Mouse (Mus musculus): ENCODE results near the gene Rrp9. TPM values are rescaled to one million over a fixed set of nuclear protein-coding genes. Genes with fewer than 3 reads are reported as not detected.

The Rrp9 gene
- total and polyA plus RNA-seq, 3 experiments, result 315 to 395 TPM; not detected in 1

- no peaks in the 10 kb centered on the region for H3K27me3 ChIP-seq (ENCODE audit: control insufficient read depth in 1 of 2, insufficient read depth in 2 of 2, low read length in 2 of 2)
- peaks cover 0 to 2% of the 10 kb centered on the region in 2 experiments; a peak in 2 of 4 replicates for H3K36me3 ChIP-seq (ENCODE audit: control insufficient read depth in 1 of 2, insufficient read depth in 2 of 2, low read length in 2 of 2)
- H3K4me3 ChIP-seq (ENCODE audit: control insufficient read depth in 1 of 2, insufficient read depth in 1 of 2, low read depth in 2 of 2, low read length in 2 of 2), result no peak overlapping the region
- no peak overlapping the region for H3K27ac ChIP-seq (ENCODE audit: control insufficient read depth, low read depth, low read length)
- H3K9ac ChIP-seq (ENCODE audit: control insufficient read depth, low read depth, low read length, poor library complexity, severe bottlenecking), result no peak overlapping the region
- H3K4me1 ChIP-seq (ENCODE audit: control insufficient read depth in 1 of 2, insufficient read depth in 2 of 2, low read length in 2 of 2), result peaks cover 0 to 6% of the 10 kb centered on the region in 2 experiments; a peak in 2 of 4 replicates
- TF ChIP-seq MAZ (IDR thresholded peaks at IDR 0.05; ENCODE audit: low read depth, low read length) (no peak), ETS1 (IDR thresholded peaks at IDR 0.05; ENCODE audit: low read depth, low read length) (no peak), CTCF (IDR thresholded peaks at IDR 0.05 in 2 of 3, conservative IDR thresholded peaks at IDR 0.05 in 1 of 3; ENCODE audit: control insufficient read depth in 1 of 3, insufficient read depth in 1 of 3, low read depth in 2 of 3, low read length in 3 of 3, poor library complexity in 1 of 3, severe bottlenecking in 1 of 3) (no peak), JUND (IDR thresholded peaks at IDR 0.05; ENCODE audit: low read depth, low read length) (no peak), ZC3H11A (IDR thresholded peaks at IDR 0.05; ENCODE audit: low read depth, low read length) (no peak), UBTF (IDR thresholded peaks at IDR 0.05; ENCODE audit: borderline replicate concordance, insufficient read depth, low read depth, low read length) (no peak)
- peaks cover 3% of the 10 kb centered on the region; the same call in 1 of the 2 replicates for H3K79me2 ChIP-seq (ENCODE audit: control insufficient read depth, insufficient read depth, low read length, poor library complexity)
- no peak for DNase-seq (ENCODE audit: low read depth, low spot score)
- H3K9me3 ChIP-seq (replicated peaks; ENCODE audit: insufficient read depth, low read length), result no peaks in the 10 kb centered on the region
Measured at GRCm38 (mm10) chr9:106451899-106452298, 23.9 kb upstream of the Rrp9 start.

- Histone ChIP-seq H3K4me1 (ENCODE audit: control insufficient read depth in 1 of 2, insufficient read depth in 2 of 2, low read length in 2 of 2) (peaks cover 0 to 6% of the 10 kb centered on the region in 2 experiments; a peak in 2 of 4 replicates), H3K27ac (ENCODE audit: control insufficient read depth, low read depth, low read length) (no peak overlapping the region), H3K27me3 (ENCODE audit: control insufficient read depth in 1 of 2, insufficient read depth in 2 of 2, low read length in 2 of 2) (no peaks in the 10 kb centered on the region), H3K36me3 (ENCODE audit: control insufficient read depth in 1 of 2, insufficient read depth in 2 of 2, low read length in 2 of 2) (peaks cover 0 to 2% of the 10 kb centered on the region in 2 experiments; a peak in 2 of 4 replicates), H3K9me3 (replicated peaks; ENCODE audit: insufficient read depth, low read length) (no peaks in the 10 kb centered on the region), H3K4me3 (ENCODE audit: control insufficient read depth in 1 of 2, insufficient read depth in 1 of 2, low read depth in 2 of 2, low read length in 2 of 2) (no peak overlapping the region), H3K79me2 (ENCODE audit: control insufficient read depth, insufficient read depth, low read length, poor library complexity) (peaks cover 3% of the 10 kb centered on the region; the same call in 1 of the 2 replicates), H3K9ac (ENCODE audit: control insufficient read depth, low read depth, low read length, poor library complexity, severe bottlenecking) (no peak overlapping the region)
- DNase-seq (ENCODE audit: low read depth, low spot score), result no peak
- TF ChIP-seq RCOR1 (IDR thresholded peaks at IDR 0.05; ENCODE audit: low read depth, low read length), result 0 out of 2 replicates have a peak, but pooled peaks have one; percentile 34
- no peak for TF ChIP-seq USF1 (IDR thresholded peaks at IDR 0.05; ENCODE audit: low read depth, low read length)
Measured at GRCm38 (mm10) chr9:106452351-106452750, 23.4 kb upstream of the Rrp9 start.

- H3K4me1 ChIP-seq (ENCODE audit: control insufficient read depth in 1 of 2, insufficient read depth in 2 of 2, low read length in 2 of 2), result peaks cover 0 to 4% of the 10 kb centered on the region in 2 experiments; a peak in 2 of 4 replicates
- H3K9me3 ChIP-seq (replicated peaks; ENCODE audit: insufficient read depth, low read length), result no peaks in the 10 kb centered on the region
- H3K79me2 ChIP-seq (ENCODE audit: control insufficient read depth, insufficient read depth, low read length, poor library complexity), result peaks cover 3% of the 10 kb centered on the region; the same call in 1 of the 2 replicates
- peak overlapping the region; percentile 66 to 95 for H3K4me3 ChIP-seq (ENCODE audit: control insufficient read depth in 1 of 2, insufficient read depth in 1 of 2, low read depth in 2 of 2, low read length in 2 of 2)
- TF ChIP-seq CHD2 (IDR thresholded peaks at IDR 0.05; ENCODE audit: low read length), result peak; percentile 9; the same call in 1 of the 2 replicates
- TF ChIP-seq SIN3A (IDR thresholded peaks at IDR 0.05; ENCODE audit: low read length), result no peak
- H3K27ac ChIP-seq (ENCODE audit: control insufficient read depth, low read depth, low read length), result no peak overlapping the region
- peak overlapping the region; percentile 65 for H3K9ac ChIP-seq (ENCODE audit: control insufficient read depth, low read depth, low read length, poor library complexity, severe bottlenecking)
- no peak for DNase-seq (ENCODE audit: low read depth, low spot score)
- H3K27me3 ChIP-seq (ENCODE audit: control insufficient read depth in 1 of 2, insufficient read depth in 2 of 2, low read length in 2 of 2), result no peaks in the 10 kb centered on the region
- H3K36me3 ChIP-seq (ENCODE audit: control insufficient read depth in 1 of 2, insufficient read depth in 2 of 2, low read length in 2 of 2), result peaks cover 0 to 2% of the 10 kb centered on the region in 2 experiments; a peak in 2 of 4 replicates
Measured at GRCm38 (mm10) chr9:106452821-106453220, 22.9 kb upstream of the Rrp9 start.
